In the genomic region with DNA sequence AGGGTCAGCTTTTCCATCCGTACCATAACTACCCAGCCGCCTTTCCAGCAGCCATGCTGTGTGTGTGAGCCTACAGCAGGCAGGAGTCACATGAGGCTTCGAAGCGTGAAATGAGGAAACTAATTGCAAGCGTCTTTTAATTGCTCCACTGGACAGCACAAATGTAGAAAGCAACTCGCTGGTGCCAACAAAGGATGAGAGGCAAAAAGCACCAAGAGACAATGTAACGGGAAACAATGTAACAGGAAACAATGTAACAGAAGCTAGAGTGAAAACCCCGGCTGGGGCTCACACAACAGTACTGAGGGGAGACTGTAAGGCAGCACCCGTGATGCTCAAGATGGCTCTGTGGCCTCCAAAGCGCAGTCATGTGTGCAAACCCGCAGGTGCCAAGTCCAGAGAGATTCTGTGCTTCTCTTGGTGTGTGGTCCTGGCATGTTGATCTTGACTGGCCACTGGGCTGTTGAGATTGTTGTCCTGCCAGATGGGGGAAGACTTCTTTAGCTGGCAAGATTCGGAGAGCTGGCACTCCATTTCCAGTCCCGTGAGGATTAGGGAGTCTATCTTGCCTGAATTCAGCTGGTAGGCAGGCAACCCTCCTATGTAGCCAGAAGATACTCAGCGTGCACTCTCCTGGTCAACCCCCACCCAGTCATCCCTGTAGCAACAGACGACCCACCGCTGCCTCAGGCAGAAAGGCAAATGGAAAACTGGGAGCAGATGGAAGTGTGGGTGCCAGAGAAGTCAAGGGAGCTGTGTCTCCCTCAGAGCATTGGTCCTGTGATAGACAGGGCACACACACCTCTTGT, we compare ENCODE assay signal across 8 mouse cellular contexts. TPM values are rescaled to one million over a fixed set of nuclear protein-coding genes. Genes with fewer than 3 reads are reported as not detected.
DNase-seq lines count a peak whose midpoint lies in the region; ATAC-seq and TF ChIP-seq lines count a peak whose summit lies in the region.
"Had no signal": no experiment of that assay in that cellular context is flagged by ENCODE, and none has a peak within 500 bp of the region (broad histone marks: within the 10 kb centered on the region; RNA-seq: fewer than 3 reads in every experiment).

No protein-coding gene starts in this region.

- peaks cover 32% of the 10 kb centered on the region for H3K4me1 ChIP-seq in lung, postnatal 0 days (ENCODE audit: insufficient read depth, low read depth, low read length)
- peaks cover 8% of the 10 kb centered on the region; the same call in 1 of the 2 replicates for H3K4me1 ChIP-seq in forebrain, embryonic 11.5 days (replicated peaks; ENCODE audit: control insufficient read depth, insufficient read depth, low read length)
- peaks cover 58% of the 10 kb centered on the region for H3K4me1 ChIP-seq in hindbrain, embryonic 13.5 days (replicated peaks)

- H3K27me3 ChIP-seq in lung, postnatal 0 days (replicated peaks; ENCODE audit: insufficient read depth, low read length) = no peaks in the 10 kb centered on the region
- no peaks in the 10 kb centered on the region for H3K27me3 ChIP-seq in forebrain, embryonic 11.5 days (ENCODE audit: control insufficient read depth, insufficient read depth, low read length)
- H3K27me3 ChIP-seq in hindbrain, embryonic 13.5 days = 0 out of 2 replicates have a peak, but pooled peaks cover 2% of the 10 kb centered on the region

- intact Hi-C loops in gastrocnemius, postnatal 36 days (cut with DNase I) = no loop called here

- H3K4me2 ChIP-seq in lung, postnatal 0 days (replicated peaks; ENCODE audit: low read depth, low read length) = no peak overlapping the region
- H3K4me2 ChIP-seq in forebrain, embryonic 11.5 days (ENCODE audit: low read depth, low read length, severe bottlenecking) = no peak overlapping the region
- 0 out of 2 replicates have a peak overlapping the region, but pooled peaks have one; percentile 6 for H3K4me2 ChIP-seq in hindbrain, embryonic 13.5 days

- H3K4me3 ChIP-seq in lung, postnatal 0 days (ENCODE audit: low read depth, low read length) = no peak overlapping the region
- H3K4me3 ChIP-seq in forebrain, embryonic 11.5 days (ENCODE audit: low read depth, low read length) = no peak overlapping the region
- no peak overlapping the region for H3K4me3 ChIP-seq in hindbrain, embryonic 13.5 days

- H3K36me3 ChIP-seq in lung, postnatal 0 days (ENCODE audit: insufficient read depth, low read length) = no peaks in the 10 kb centered on the region
- H3K36me3 ChIP-seq in forebrain, embryonic 11.5 days (ENCODE audit: control insufficient read depth, insufficient read depth, low read length) = no peaks in the 10 kb centered on the region
- no peaks in the 10 kb centered on the region for H3K36me3 ChIP-seq in hindbrain, embryonic 13.5 days

- no peak for TF ChIP-seq CTCF in lung, postnatal 0 days (IDR thresholded peaks at IDR 0.05)

- WGBS in lung, postnatal 0 days = 62% methylated on average over 16 of the region's 16 CpGs
- WGBS in forebrain, embryonic 11.5 days = 36% methylated on average over 16 of the region's 16 CpGs
- WGBS in hindbrain, embryonic 13.5 days = 35% methylated on average over 16 of the region's 16 CpGs

- peak; percentile 17 for DNase-seq in lung, postnatal 36 days
- DNase-seq in lung, postnatal 0 days (ENCODE audit: low spot score) = no peak
- no peak for DNase-seq in forebrain, embryonic 11.5 days (ENCODE audit: low spot score)
- DNase-seq in thymus, postnatal 0 days (ENCODE audit: low spot score) = no peak
- no peak for DNase-seq in gastrocnemius, postnatal 36 days
- DNase-seq: right cerebral cortex, postnatal 4 days had no signal

- no peak overlapping the region for H3K9ac ChIP-seq in lung, postnatal 0 days (replicated peaks; ENCODE audit: low read depth)
- H3K9ac ChIP-seq in forebrain, embryonic 11.5 days (ENCODE audit: low read length) = no peak overlapping the region
- no peak overlapping the region for H3K9ac ChIP-seq in hindbrain, embryonic 13.5 days

- H3K9me3 ChIP-seq in lung, postnatal 0 days (ENCODE audit: low read length) = no peaks in the 10 kb centered on the region
- no peaks in the 10 kb centered on the region for H3K9me3 ChIP-seq in forebrain, embryonic 11.5 days (ENCODE audit: control insufficient read depth, low read length)
- H3K9me3 ChIP-seq in hindbrain, embryonic 13.5 days = no peaks in the 10 kb centered on the region

- H3K27ac ChIP-seq in lung, postnatal 0 days (ENCODE audit: low read length) = no peak overlapping the region
- H3K27ac ChIP-seq in forebrain, embryonic 11.5 days (ENCODE audit: low read depth, low read length) = no peak overlapping the region
- H3K27ac ChIP-seq in hindbrain, embryonic 13.5 days = peak overlapping the region; percentile 85

- no peak for TF ChIP-seq EP300 in lung, postnatal 0 days (IDR thresholded peaks at IDR 0.05)

- ATAC-seq in lung, postnatal 0 days = no peak
- peak; percentile 47; the same call in 1 of the 2 replicates for ATAC-seq in forebrain, embryonic 11.5 days (replicated peaks; ENCODE audit: low FRiP score)
- peak; percentile 50 for ATAC-seq in hindbrain, embryonic 13.5 days (ENCODE audit: low FRiP score)
- peak; percentile 10; the same call in 1 of the 2 replicates for ATAC-seq in neutrophil, adult 5-6 weeks (ENCODE audit: extremely low read depth, insufficient number of reproducible peaks, low FRiP score, poor library complexity, severe bottlenecking)

RNA-seq across cellular contexts. Expression of a gene that starts 52.4 kb away (rescaled TPM):
- polyA plus RNA-seq in lung, postnatal 0 days (2015; fragmentation: Nextera tagmentation; extraction: Ambion mirVana) = 22.9 and 26.4 TPM in 2 replicates
- polyA plus RNA-seq in forebrain, embryonic 11.5 days (2014; fragmentation: Nextera tagmentation; extraction: Ambion mirVana) = 5.5 and 7.6 TPM in 2 replicates
- polyA plus RNA-seq in hindbrain, embryonic 13.5 days (2015; fragmentation: Nextera tagmentation; extraction: Ambion mirVana) = 5.2 and 5.3 TPM in 2 replicates
- total RNA-seq in neutrophil, adult 5-6 weeks (2017) = 173 and 189 TPM in 2 replicates
- 6.1 and 6.2 TPM in 2 replicates for polyA plus RNA-seq in thymus, postnatal 0 days (2015; fragmentation: Nextera tagmentation; extraction: Ambion mirVana)
- total RNA-seq in gastrocnemius, postnatal 36 days (2021) = 10 to 100 TPM; 38.5 to 41.2 TPM

RNA-seq across cellular contexts. Expression of a gene that starts 58.9 kb away (rescaled TPM):
- polyA plus RNA-seq in lung, postnatal 0 days (2015; fragmentation: Nextera tagmentation; extraction: Ambion mirVana) = 40.8 and 41.4 TPM in 2 replicates
- polyA plus RNA-seq in forebrain, embryonic 11.5 days (2014; fragmentation: Nextera tagmentation; extraction: Ambion mirVana) = 43.1 and 45.6 TPM in 2 replicates
- polyA plus RNA-seq in hindbrain, embryonic 13.5 days (2015; fragmentation: Nextera tagmentation; extraction: Ambion mirVana) = 41.3 and 42.6 TPM in 2 replicates
- total RNA-seq in neutrophil, adult 5-6 weeks (2017) = 92.6 and 96.6 TPM in 2 replicates
- polyA plus RNA-seq in thymus, postnatal 0 days (2015; fragmentation: Nextera tagmentation; extraction: Ambion mirVana) = 19.6 and 19.8 TPM in 2 replicates
- total RNA-seq in gastrocnemius, postnatal 36 days (2021) = 10 to 100 TPM; 24.6 to 27.9 TPM
